Mouse (Mus musculus) right cerebral cortex, postnatal 4 days (tissue): ENCODE results near the gene Blnk.

Experiments
- DNase-seq: peaks from one replicate; pipeline ENCODE4 v3.0.0-alpha.2; 2022

Blnk gene

DNA sequence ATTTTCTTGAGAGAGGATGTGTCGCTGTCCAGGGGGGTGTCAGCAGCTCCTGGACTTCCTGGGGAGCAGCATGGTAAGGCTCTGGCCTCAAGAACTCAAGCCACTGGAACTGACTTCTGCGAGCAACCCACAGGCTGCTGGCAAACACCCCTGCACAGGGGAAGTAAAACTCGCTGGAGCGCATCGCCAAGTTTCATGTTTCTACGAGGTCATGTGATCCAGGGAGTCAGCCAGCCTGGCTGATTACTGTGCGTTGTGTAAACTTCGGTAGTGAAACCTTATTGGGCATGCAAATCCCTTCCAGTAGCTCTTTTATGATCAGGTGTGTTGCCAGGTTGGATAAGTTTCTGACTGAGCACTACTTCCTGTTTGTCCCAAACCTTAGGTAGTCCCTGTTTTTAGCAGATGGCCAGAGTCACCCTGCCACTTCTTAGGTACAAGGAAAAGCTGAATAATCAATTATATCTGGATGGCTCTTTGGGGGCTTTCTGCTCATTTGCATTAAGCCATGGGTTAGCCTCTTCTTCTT, at the start of gene Blnk:
TSS of gene Blnk (minus strand) at position 479 of the 529 bp plus-strand sequence.
- DNase-seq = no peak

DNA sequence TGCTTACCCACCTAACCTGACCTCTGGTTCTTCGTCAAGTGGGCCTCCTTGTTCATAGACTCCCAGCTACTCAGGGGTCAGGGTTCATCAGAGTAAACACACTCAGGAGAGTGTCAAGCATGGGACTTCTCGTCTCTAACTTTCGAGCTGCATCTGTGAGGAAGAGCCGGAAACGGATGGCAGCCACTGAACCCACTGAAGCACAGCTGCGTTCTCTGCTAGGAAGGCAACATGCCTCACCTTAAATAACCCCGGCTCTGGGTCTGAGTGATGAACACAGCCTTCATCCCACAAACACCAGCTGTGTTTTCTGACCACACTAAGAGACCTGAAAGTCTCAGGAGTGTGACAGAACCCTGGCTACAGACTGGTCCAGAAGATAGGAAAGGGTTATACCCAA, 44.8 kb upstream of the Blnk start:
- no peak for DNase-seq

GRCm38 (mm10) chr19:41035809-41036551, 41.6 kb upstream of the Blnk start:
- DNase-seq = no peak

DNA sequence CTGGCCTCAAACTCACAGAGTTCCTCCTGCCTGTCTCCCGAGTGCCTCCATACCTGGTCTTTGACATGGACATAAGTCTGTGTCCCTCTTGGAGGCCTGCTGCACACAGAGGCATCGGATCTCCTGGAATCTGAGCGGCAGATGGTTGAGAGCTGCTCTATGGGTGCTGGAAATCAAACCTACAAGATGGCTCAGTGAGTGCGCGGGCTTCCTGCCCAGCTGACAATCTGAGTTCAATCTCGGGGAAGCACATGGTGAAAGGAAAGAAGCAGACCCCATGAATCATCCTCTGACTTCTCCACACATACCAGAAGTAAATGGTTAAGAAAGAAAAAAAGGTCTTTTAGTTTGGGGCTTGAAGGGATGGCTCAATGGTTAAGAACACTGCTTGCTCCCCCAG, 37.5 kb upstream of the Blnk start:
- DNase-seq = no peak

DNA sequence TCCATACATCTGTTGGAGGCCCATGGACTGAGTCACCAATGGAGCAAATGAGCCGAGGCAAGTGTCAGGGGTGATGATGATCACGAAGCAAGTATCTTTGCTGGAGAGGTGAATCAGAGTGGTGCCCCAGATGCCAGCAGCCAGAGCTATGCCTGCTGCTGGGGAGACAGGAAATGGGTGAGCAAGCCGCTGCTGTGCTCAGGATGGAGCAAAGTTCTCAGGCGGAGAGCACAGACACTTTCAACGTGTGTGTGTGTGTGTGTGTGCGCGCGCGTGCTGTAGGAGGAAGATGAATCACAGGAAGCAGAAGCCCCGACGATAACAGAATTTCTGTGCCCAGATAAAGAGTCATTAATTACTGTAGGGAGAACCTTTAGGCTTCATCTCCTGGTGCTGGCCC, 36.7 kb upstream of the Blnk start:
- no peak for DNase-seq

DNA sequence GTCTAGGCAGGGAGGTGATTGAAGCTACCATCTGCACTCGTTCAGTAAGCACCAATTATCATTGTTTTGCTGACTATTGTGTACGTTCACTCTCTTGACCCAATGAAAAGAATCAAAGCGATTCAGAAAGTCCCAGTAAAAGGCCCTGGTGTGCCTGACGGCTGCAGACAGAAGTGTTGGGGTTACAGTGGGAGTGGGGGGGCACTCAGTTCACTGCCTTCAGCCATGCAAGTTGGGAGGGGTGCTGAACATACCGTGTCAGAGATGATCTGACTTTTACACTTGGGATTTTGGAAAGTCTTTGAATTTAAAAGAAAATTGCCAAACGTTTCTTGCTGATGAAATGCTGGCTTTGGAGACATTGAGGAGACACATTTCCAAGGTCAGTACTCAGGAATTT, 35.8 kb upstream of the Blnk start:
- DNase-seq = no peak

- DNase-seq = no peak
These were observed 34.9 kb upstream of the Blnk start, which contains the start of gene Dntt for GRCm38 (mm10) chr19:41029219-41029618. Dntt (plus strand) TSS chr19:41029275.

DNA sequence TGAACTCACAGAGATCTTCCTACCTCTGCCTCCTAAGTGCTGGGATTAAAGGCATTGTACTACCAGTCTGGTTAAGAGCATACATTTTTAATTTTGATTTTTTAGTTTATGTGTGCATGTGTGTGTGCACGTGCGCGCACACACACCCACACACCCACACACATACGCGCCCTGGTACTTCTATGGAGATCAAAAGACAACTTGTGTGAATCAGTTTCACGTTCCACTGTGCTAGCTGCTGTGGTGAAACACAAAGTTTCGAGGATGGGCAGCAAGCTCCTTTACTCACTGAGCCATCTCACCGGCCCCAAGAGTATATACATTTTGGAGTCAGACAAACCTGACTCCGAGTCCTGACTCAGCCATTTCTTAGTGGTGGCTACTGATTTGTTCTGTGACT, 33.3 kb upstream of the Blnk start:
- DNase-seq = no peak

GRCm38 (mm10) chr19:41027024-41027423, 32.7 kb upstream of the Blnk start:
- no peak for DNase-seq

DNA sequence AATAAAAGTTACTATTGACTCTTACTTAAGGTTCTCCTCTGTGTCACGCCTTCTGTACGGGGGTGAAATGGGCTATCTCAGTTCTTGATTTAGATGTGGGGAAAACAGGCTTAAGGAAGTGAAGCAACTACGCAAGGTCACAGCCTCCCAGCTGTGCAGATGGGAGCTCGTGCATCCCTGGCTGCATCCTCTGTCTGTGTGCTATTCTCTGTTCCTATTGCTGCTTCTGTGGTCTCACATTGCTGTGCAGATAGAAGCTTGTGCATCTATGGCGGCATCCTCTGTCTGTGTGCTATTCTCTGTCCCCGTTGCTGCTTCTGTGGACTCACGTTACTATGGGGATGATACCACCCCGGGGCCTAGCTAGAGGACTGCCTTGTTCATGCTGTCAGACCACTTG, 32.2 kb upstream of the Blnk start:
- no peak for DNase-seq

DNA sequence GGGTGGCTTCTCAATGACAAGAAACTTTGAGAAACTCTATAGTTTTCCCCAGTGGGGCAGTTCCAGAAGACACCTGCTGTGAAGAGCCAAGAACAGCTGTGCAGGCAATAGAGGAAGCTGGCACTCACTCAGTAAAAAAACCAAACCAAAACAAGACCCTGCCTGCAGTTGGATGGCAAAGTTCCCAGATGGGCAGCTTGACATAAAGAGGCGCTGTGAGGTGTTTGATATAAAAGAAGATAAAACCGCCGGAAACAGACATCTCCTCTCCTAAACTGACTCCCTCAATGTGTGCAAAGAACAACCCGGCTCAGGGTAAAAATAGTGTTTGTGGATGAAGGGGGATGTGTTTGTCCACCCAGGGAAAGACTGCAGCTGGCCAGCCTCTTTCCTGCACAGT, 27.9 kb upstream of the Blnk start:
- peak; percentile 23 for DNase-seq

DNA sequence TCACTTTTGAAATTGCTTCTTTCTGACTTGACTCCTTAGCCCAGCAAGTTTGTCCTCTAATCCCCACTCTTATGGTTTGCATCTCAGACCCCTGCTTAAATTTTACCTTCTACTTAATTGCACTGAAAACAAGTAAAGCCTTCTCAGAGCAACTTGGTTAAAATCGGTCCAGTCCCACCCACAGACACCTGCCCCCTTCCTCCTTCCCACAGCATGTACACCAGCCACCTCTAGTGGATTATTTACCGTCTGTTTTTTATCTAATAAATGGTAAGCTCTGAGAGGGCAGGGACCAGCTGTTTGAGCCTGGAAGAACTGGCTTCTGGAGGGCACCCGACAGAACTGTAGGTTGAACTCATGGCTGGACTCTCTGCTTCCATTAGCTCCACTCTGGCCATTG, 26.2 kb upstream of the Blnk start:
- DNase-seq = no peak

DNA sequence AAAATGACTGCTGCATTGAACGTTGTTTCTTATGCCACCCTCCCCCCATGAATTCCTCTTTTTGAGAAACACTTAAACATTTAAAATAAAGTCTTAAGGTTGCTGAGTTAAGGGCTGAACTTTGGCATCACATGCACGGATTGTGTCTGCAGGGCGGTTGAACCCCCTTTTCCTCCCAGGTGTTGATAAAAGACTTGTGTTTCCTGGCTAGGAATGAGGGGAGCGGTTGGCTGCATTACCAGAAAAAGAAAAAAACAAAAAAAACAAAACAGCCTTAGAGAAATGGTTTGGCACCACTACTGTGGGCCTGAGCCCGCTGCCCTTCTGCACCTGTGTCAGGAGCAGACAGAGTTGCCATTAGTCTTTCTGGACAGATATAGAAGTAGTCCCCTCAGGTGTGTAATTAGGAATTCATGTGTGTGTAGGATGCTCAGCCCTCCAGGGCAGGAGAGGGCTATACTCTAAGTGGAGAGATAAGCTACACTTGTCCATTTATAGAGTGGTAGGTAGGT, 24.9 kb upstream of the Blnk start:
- DNase-seq = no peak

- DNase-seq = peak; percentile 40
These were observed 21.8 kb upstream of the Blnk start for GRCm38 (mm10) chr19:41015951-41016716.

DNA sequence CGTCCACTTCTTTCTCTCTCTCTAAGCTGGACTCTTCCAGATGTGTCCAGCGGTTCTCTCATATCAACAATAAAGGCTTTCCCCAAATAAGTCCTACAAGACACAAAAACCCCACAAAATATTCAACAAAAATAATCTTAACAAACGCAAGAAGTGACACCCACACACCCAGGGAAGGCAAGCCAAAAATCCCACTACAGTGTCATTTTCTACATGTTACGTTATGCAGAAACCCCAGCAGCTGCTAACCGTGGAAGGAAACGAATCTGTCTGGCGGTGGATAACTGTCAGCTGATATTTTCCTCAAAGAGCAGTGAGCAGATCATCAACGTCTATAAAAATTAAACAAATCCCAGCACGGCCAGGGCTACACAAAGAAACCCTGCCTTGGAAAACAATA, 19.7 kb upstream of the Blnk start:
- no peak for DNase-seq

DNA sequence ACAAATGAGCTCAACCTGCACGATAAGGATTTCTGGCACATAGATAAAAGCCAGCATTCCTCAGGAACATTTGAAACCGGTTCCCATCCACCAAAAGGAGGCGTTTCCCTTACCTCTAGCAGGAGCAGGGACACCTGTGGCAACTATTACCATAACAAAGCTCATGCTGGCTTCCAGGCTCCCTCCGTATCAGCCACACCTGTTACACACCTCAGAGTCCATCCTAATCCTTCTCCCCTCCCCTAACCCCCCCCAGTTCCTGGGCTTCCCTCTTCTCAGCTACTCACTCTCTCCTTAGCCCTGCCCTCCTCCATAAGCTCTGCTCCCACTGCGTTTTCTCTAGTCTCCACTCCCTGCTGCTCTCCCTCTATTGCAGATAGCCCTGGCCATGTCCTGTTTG, 19.3 kb upstream of the Blnk start:
- DNase-seq = no peak

- no peak for DNase-seq
These were observed 17.3 kb upstream of the Blnk start for GRCm38 (mm10) chr19:41011676-41012075.

- DNase-seq = no peak
These were observed 14.5 kb upstream of the Blnk start for GRCm38 (mm10) chr19:41008674-41009395.

DNA sequence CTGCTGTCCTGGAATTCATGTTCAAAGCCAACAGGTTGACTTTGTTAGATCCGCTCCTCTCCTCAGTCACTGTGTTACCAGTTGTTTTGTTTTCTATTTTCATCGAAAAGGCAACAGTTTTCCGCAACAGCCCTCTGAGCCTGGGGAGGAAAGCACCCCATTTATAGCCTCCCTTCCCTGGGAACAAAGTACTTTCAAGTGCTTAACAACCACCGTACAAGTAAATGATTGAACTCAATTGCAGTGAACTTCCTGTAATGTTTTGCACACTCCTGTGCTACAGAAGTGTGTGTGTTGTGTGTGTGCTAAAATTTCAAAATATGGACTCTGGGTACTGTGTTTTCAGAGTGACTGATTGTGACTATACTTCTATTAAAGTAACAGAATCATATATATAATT, 13.4 kb upstream of the Blnk start:
- no peak for DNase-seq

GRCm38 (mm10) chr19:41007326-41007725, 13.0 kb upstream of the Blnk start:
- DNase-seq = no peak

- no peak for DNase-seq
These were observed 12.3 kb upstream of the Blnk start for GRCm38 (mm10) chr19:41006621-41007020.

DNA sequence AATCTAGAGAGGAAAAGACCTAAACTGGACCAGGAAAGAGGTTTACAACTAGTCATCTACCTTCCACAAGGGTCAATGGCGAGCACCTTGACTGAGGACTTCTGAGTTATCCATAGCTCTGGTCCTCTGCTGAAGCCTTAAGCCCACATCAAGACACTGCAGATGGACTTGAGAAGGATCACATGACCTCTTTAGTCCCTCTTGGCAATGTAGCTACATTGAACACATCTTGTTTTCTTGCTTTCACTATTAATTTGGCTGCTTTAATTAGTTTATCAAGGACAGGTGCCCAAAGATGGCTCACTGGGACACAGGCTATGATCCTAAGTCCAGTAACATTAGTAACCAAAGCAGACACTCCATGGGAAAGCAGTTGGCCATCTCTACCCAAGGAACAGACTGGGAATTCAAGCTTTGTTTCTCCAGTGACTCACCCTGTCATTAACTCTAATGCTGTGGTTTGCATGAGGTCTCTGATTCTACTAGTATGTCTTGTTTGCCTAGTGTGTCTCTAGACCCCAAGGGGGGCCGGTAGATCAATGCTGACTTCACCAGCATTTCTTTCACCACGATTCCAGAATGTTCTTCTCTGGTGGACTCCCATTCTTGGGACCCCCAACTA, 9.5 kb upstream of the Blnk start:
- no peak for DNase-seq

DNA sequence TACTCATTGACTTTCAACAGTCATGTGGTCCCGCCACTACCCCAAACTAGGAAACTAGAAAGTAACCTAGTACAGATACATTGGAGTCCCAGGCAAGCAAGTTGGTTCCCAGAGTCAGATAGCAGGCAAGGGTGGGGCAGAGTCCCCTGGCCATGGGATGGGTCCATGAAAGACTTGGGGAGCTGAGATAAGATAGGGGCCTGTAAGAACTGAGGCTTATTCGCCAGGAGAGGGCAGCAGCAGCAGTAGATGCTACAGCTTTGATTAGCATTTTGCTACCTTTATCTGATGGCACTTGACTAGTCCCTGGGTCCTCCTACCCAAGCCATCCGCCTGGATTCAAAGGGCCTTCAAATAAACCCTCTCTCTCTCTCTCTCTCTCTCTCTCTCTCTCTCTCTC, 5.2 kb upstream of the Blnk start:
- no peak for DNase-seq
